Comparison of ENCODE assay signal across 7 mouse cellular contexts in the genomic region with DNA sequence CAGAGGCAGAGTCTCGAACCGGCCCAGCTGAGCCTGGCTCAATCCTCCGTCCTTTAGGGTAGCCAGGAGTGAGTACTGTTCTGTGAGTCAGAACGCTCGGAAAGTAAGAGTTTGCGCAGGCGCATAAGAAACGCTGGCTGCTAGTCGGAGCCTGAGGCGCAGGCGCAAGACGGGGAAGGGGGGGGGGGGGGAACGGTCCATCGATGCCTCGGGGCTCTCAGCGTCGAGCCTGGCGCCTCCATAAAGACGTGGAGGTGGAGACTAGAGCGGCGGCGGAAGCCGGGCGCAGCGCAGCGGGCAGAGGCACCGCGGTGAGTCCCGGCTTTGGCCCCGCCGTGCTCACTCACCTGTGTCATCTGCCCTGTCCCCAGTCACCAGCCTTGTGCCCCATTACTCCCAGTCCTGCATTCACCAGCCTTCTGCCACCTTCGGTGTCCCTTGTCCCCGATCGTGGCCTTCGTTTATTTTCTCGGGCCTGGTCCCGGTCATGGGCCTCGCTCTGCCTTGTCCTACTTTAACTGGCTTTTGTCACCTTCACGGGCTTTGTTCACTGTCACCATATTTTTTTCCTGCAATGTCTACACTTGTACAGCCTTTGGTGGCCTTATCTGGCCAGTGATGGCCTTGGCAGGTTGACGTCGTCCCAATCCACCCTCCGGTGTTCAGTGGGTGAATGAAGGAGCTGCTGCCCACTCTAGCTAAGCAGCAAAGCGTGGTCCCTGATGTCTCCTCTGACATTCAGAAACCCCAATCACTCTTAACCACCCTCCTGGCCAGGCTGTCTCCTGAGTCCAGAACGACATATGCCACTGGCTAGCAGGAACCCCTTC. TPM values are rescaled to one million over a fixed set of nuclear protein-coding genes. Genes with fewer than 3 reads are reported as not detected.
DNase-seq lines count a peak whose midpoint lies in the region; ATAC-seq and TF ChIP-seq lines count a peak whose summit lies in the region.

TSS of gene Fbxw5 (plus strand) at position 175 of the 830 bp plus-strand sequence.

- H3K27me3 ChIP-seq in intestine, postnatal 0 days (replicated peaks; ENCODE audit: control insufficient read depth, insufficient read depth, low read length): no peaks in the 10 kb centered on the region
- no peaks in the 10 kb centered on the region for H3K27me3 ChIP-seq in midbrain, embryonic 12.5 days
- H3K27me3 ChIP-seq in small intestine, adult 2 months (ENCODE audit: control insufficient read depth, insufficient read depth, low read length): no peaks in the 10 kb centered on the region

- TF ChIP-seq CTCF in intestine, postnatal 0 days (IDR thresholded peaks at IDR 0.05; ENCODE audit: low read depth): no peak
- TF ChIP-seq CTCF in small intestine, adult 2 months (IDR thresholded peaks at IDR 0.05; ENCODE audit: extremely low read depth, insufficient read length, insufficient replicate concordance, low read depth, low read length): no peak

- peak; percentile 78 for ATAC-seq in intestine, postnatal 0 days
- ATAC-seq in midbrain, embryonic 12.5 days (ENCODE audit: low FRiP score, low read depth): peak; percentile 86

- peak; percentile 82 for DNase-seq in adrenal gland, adult 8-10 months
- peak; percentile 95 for DNase-seq in embryo, embryonic 9.5 days (ENCODE audit: extremely low spot score)
- peak; percentile 56 for DNase-seq in gonadal fat pad, adult 2 months (ENCODE audit: low read depth)
- DNase-seq in left cerebral cortex, postnatal 4 days: peak; percentile 89

- H3K4me1 ChIP-seq in intestine, postnatal 0 days (replicated peaks; ENCODE audit: control insufficient read depth, insufficient read depth, low read length): peaks cover 13% of the 10 kb centered on the region; the same call in 1 of the 2 replicates
- peaks cover 16% of the 10 kb centered on the region for H3K4me1 ChIP-seq in midbrain, embryonic 12.5 days
- peaks cover 26% of the 10 kb centered on the region for H3K4me1 ChIP-seq in small intestine, adult 2 months (ENCODE audit: control insufficient read depth, insufficient read depth, insufficient read length, low read length)

- intact Hi-C loops in left cerebral cortex, postnatal 4 days (cut with DNase I): no loop called here

- H3K4me2 ChIP-seq in intestine, postnatal 0 days (replicated peaks; ENCODE audit: low read depth): peak within 1 kb of the TSS; percentile 74
- peak within 1 kb of the TSS; percentile 92 for H3K4me2 ChIP-seq in midbrain, embryonic 12.5 days (replicated peaks)

- WGBS in intestine, postnatal 0 days: under 1% methylated on average over 36 of the region's 44 CpGs
- 2% methylated on average over 41 of the region's 44 CpGs for WGBS in midbrain, embryonic 12.5 days
- WGBS in small intestine, adult 2 months: under 1% methylated on average over 41 of the region's 44 CpGs

- TF ChIP-seq POLR2A in small intestine, adult 2 months (IDR thresholded peaks at IDR 0.05; ENCODE audit: low read depth, low read length): peak; percentile 70

- H3K36me3 ChIP-seq in intestine, postnatal 0 days (ENCODE audit: control insufficient read depth, insufficient read depth): peaks cover 24% of the 10 kb centered on the region
- H3K36me3 ChIP-seq in midbrain, embryonic 12.5 days: peaks cover 36% of the 10 kb centered on the region
- H3K36me3 ChIP-seq in small intestine, adult 2 months (ENCODE audit: control insufficient read depth, insufficient read depth, low read length): peaks cover 19% of the 10 kb centered on the region

- H3K9me3 ChIP-seq in intestine, postnatal 0 days (ENCODE audit: control insufficient read depth): no peaks in the 10 kb centered on the region
- no peaks in the 10 kb centered on the region for H3K9me3 ChIP-seq in midbrain, embryonic 12.5 days

- peak within 1 kb of the TSS; percentile 73 for H3K27ac ChIP-seq in intestine, postnatal 0 days (ENCODE audit: low read depth, low read length)
- peak within 1 kb of the TSS; percentile 52 for H3K27ac ChIP-seq in midbrain, embryonic 12.5 days (replicated peaks)
- H3K27ac ChIP-seq in small intestine, adult 2 months (ENCODE audit: insufficient read depth, low read depth, low read length): peak within 1 kb of the TSS; percentile 86

- H3K9ac ChIP-seq in intestine, postnatal 0 days (ENCODE audit: low read depth, low read length): peak within 1 kb of the TSS; percentile 88
- H3K9ac ChIP-seq in midbrain, embryonic 12.5 days (replicated peaks): peak within 1 kb of the TSS; percentile 89

- H3K4me3 ChIP-seq in intestine, postnatal 0 days (ENCODE audit: low read depth, low read length): peak within 1 kb of the TSS; percentile 66
- H3K4me3 ChIP-seq in midbrain, embryonic 12.5 days: peak within 1 kb of the TSS; percentile 66
- H3K4me3 ChIP-seq in small intestine, adult 2 months (ENCODE audit: low read depth, low read length): peak within 1 kb of the TSS; percentile 94

RNA-seq across cellular contexts. Expression of gene Fbxw5, which starts in this region (rescaled TPM):
- total RNA-seq in adrenal gland, adult 8-10 months (2022): 100 to 1,000 TPM in 3 of 4 experiments, 10 to 100 TPM in 1; 82.5 to 114 (median 107) TPM
- 19.2 and 54.8 TPM in 2 replicates for polyA plus RNA-seq in gonadal fat pad, adult 2 months (2012; rRNA removed)
- polyA plus RNA-seq in intestine, postnatal 0 days (2015; fragmentation: Nextera tagmentation; extraction: Ambion mirVana): 38.5 and 40.2 TPM in 2 replicates
- total RNA-seq in left cerebral cortex, postnatal 4 days (2021): 100 to 1,000 TPM; 117 TPM
- 104 and 112 TPM in 2 replicates for polyA plus RNA-seq in midbrain, embryonic 12.5 days (2016; fragmentation: Nextera tagmentation; extraction: Ambion mirVana)
- polyA plus RNA-seq in small intestine, adult 2 months (2012; rRNA removed): 32.0 and 34.0 TPM in 2 replicates

Comparison
In these comparisons a context has a peak if more than half of its experiments do, and no peak if none do; other contexts are left out.
1. Peak in every context shown above with its lines: DNase-seq, ATAC-seq, H3K4me3 ChIP-seq and H3K27ac ChIP-seq.